Mouse (Mus musculus): Measurements from ENCODE around the gene Zfp316. TPM values are rescaled to one million over a fixed set of nuclear protein-coding genes. Genes with fewer than 3 reads are reported as not detected.

The Zfp316 gene
- polyA plus RNA-seq, 1 experiment: 1.5 TPM

DNA sequence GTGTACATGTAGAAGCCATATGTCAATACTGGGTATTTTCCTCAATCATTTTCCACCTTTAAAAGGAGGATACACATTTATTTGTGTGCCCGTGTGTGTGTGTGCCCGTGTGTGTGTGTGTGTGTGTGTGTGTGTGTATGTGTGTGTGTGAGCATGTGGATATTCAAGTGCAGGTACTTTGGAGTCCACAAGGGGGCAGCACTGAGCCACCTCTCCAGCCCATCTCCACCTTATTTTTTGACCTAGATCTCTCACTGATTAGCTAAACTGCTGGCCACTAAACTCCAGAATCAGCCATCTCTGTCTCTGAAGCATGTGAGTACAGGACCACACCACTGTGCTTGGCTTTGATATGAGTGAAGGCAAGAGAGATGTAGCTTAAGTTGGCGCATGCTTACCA lies 25.0 kb upstream of the Zfp316 start:
- H3K4me3 ChIP-seq (ENCODE audit: insufficient read depth, low read depth, low read length): no peak overlapping the region
- peaks cover 3% of the 10 kb centered on the region; the same call in 1 of the 2 replicates for H3K4me1 ChIP-seq (ENCODE audit: control insufficient read depth, insufficient read depth, insufficient read length, low read length)
- H3K27ac ChIP-seq (replicated peaks; ENCODE audit: low read depth, low read length): no peak overlapping the region

DNA sequence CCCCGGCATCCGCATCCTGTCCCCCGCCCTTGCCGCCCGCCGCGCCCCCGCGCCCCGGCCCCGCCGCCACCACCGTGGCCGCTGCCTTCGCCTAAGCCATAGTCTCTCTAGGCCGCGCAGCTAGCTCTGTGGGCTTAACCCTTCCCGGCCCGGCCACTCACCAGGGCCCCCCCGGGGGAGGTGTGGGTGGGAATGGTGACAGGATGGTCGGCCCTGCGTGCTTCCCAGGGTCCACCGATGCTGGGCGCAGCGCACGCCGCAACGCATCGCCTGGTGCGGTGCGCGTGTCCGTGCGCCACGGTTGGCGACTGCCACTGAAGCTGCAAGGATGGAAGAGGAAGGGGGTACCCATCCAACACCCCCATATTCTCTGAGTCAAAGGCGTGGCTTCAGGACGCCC lies 23.6 kb upstream of the Zfp316 start, which contains the start of gene Zfp853:
Zfp853 (minus strand) TSS at position 220 of the 400 bp plus-strand sequence.
- H3K27ac ChIP-seq (replicated peaks; ENCODE audit: low read depth, low read length): no peak within 1 kb of the TSS
- peak within 1 kb of the TSS; percentile 39 for H3K4me3 ChIP-seq (ENCODE audit: insufficient read depth, low read depth, low read length)
- peaks cover 3% of the 10 kb centered on the region; the same call in 1 of the 2 replicates for H3K4me1 ChIP-seq (ENCODE audit: control insufficient read depth, insufficient read depth, insufficient read length, low read length)

GRCm38 (mm10) chr5:143292879-143293278 lies 23.1 kb upstream of the Zfp316 start:
- Histone ChIP-seq H3K4me1 (ENCODE audit: control insufficient read depth, insufficient read depth, insufficient read length, low read length) (peaks cover 3% of the 10 kb centered on the region; the same call in 1 of the 2 replicates), H3K4me3 (ENCODE audit: insufficient read depth, low read depth, low read length) (no peak overlapping the region), H3K27ac (replicated peaks; ENCODE audit: low read depth, low read length) (no peak overlapping the region)

GRCm38 (mm10) chr5:143289299-143289698 lies 19.5 kb upstream of the Zfp316 start:
- H3K4me1 ChIP-seq (ENCODE audit: control insufficient read depth, insufficient read depth, insufficient read length, low read length): peaks cover 3% of the 10 kb centered on the region; the same call in 1 of the 2 replicates
- no peak overlapping the region for H3K4me3 ChIP-seq (ENCODE audit: insufficient read depth, low read depth, low read length)
- H3K27ac ChIP-seq (replicated peaks; ENCODE audit: low read depth, low read length): no peak overlapping the region

- H3K4me3 ChIP-seq (ENCODE audit: insufficient read depth, low read depth, low read length): peak overlapping the region; percentile 32
- H3K27ac ChIP-seq (replicated peaks; ENCODE audit: low read depth, low read length): no peak overlapping the region
- H3K4me1 ChIP-seq (ENCODE audit: control insufficient read depth, insufficient read depth, insufficient read length, low read length): 0 out of 2 replicates have a peak, but pooled peaks cover 1% of the 10 kb centered on the region
Observed at GRCm38 (mm10) chr5:143288378-143288911, 18.6 kb upstream of the Zfp316 start.

- no peaks in the 10 kb centered on the region for H3K4me1 ChIP-seq (ENCODE audit: control insufficient read depth, insufficient read depth, insufficient read length, low read length)
- H3K27ac ChIP-seq (replicated peaks; ENCODE audit: low read depth, low read length): no peak overlapping the region
- H3K4me3 ChIP-seq (ENCODE audit: insufficient read depth, low read depth, low read length): peak overlapping the region; percentile 32
Observed at GRCm38 (mm10) chr5:143287774-143288328, 18.0 kb upstream of the Zfp316 start.

DNA sequence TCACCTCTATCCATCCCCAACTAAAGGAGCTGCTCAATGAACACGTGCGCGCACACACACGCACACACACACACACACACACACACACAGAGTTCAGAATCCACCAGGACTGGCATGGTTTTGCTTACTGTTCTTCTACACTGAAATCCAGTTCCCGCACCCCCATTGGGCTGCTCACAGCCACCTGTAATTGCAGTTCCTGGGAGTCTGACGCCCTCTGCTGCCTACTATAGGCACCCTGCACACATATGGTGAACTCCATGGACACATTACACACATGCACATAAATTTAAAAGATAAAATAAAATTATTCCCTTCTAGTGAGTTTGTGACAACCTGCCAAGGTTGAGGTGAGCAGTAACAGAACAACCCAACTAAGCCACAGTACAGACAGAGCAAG lies 14.9 kb upstream of the Zfp316 start:
- Histone ChIP-seq H3K4me3 (ENCODE audit: insufficient read depth, low read depth, low read length) (no peak overlapping the region), H3K4me1 (ENCODE audit: control insufficient read depth, insufficient read depth, insufficient read length, low read length) (no peaks in the 10 kb centered on the region), H3K27ac (replicated peaks; ENCODE audit: low read depth, low read length) (no peak overlapping the region)

DNA sequence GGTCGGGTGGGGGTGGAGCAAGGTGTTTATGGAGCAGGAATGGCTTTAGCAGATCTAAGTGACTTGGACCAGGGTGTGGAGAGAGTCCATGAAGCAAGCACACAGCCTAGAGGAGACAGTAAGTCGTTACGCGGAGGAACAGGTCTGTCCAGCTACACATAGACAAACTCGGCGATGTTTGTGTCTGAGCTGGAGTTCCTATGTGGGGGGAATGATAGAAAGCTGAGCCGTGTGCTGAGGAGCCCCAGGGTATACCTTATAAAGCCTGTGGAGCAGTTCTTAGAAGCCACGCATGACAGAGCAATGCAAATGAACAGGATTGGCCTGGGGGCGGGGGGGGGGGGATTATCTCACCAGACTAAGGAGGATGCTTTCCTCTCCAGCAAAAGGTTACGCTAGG lies 9.4 kb upstream of the Zfp316 start:
- Histone ChIP-seq H3K4me3 (ENCODE audit: insufficient read depth, low read depth, low read length) (no peak overlapping the region), H3K4me1 (ENCODE audit: control insufficient read depth, insufficient read depth, insufficient read length, low read length) (no peaks in the 10 kb centered on the region), H3K27ac (replicated peaks; ENCODE audit: low read depth, low read length) (no peak overlapping the region)

DNA sequence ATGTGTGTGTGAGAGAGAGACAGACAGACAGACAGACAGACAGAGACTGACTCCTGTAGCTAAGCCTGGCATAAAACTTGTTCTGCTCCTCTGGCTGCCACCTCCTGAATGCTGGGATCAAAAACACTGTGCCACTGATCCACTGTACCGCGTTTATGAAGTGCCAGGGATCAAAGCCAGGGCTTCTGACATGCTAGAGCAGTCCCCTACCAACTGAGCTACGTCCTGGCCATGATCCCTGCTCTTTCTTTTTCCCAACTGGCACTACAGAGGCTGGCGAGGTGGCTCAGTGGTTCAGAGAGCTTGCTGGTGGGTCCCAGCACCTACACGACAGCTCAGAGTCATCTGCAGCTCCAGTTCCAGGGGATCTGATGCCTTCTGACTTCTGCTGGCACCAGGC lies 5.9 kb upstream of the Zfp316 start:
- Histone ChIP-seq H3K4me3 (ENCODE audit: insufficient read depth, low read depth, low read length) (no peak overlapping the region), H3K27ac (replicated peaks; ENCODE audit: low read depth, low read length) (no peak overlapping the region), H3K4me1 (ENCODE audit: control insufficient read depth, insufficient read depth, insufficient read length, low read length) (no peaks in the 10 kb centered on the region)

DNA sequence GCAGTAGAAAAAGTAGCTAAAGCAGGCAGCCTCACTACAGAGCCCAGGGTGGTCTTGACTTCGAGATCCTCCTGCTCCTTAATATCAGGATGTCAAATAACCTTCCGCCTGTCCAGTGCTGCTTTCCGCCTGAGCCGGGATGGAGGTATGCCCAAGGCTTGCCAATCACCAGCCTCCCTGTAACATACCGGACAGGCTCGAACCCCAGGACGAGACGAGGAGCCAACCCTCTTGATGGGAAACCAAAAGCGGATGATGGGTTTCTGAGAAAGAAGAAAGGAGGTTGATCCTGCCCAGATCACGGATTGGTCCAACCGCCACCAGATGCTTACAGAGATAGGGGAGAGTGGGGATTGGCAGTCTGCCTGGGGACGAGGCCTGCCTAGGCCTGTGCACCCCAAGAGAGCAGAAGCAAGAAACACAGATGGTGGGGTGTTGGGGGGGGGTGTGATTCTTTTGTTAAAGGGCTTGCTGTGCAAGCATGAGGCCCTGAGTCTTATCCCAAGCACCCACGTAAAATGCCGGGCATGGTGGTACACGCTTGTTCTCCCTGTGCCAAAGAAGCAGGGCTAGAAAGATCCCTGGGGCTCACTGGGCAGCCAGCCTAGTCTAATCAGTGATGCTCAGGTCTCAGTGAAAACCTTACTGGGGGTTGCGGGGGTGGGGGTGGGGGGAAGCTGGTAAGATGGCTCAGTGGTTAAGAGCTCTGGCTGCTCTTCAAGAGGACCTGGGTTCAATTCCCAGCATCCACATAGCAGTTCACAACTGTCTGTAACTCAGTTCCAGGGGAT lies 2.9 kb upstream of the Zfp316 start:
- no peak overlapping the region for H3K27ac ChIP-seq (replicated peaks; ENCODE audit: low read depth, low read length)
- H3K4me1 ChIP-seq (ENCODE audit: control insufficient read depth, insufficient read depth, insufficient read length, low read length): no peaks in the 10 kb centered on the region
- no peak overlapping the region for H3K4me3 ChIP-seq (ENCODE audit: insufficient read depth, low read depth, low read length)

GRCm38 (mm10) chr5:143272108-143272507 lies 2.3 kb upstream of the Zfp316 start:
- no peaks in the 10 kb centered on the region for H3K4me1 ChIP-seq (ENCODE audit: control insufficient read depth, insufficient read depth, insufficient read length, low read length)
- H3K27ac ChIP-seq (replicated peaks; ENCODE audit: low read depth, low read length): no peak overlapping the region
- H3K4me3 ChIP-seq (ENCODE audit: insufficient read depth, low read depth, low read length): no peak overlapping the region

- Histone ChIP-seq H3K27ac (replicated peaks; ENCODE audit: low read depth, low read length) (no peak overlapping the region), H3K4me3 (ENCODE audit: insufficient read depth, low read depth, low read length) (no peak overlapping the region), H3K4me1 (ENCODE audit: control insufficient read depth, insufficient read depth, insufficient read length, low read length) (no peaks in the 10 kb centered on the region)
Observed at GRCm38 (mm10) chr5:143271642-143272041, 1.8 kb upstream of the Zfp316 start.

DNA sequence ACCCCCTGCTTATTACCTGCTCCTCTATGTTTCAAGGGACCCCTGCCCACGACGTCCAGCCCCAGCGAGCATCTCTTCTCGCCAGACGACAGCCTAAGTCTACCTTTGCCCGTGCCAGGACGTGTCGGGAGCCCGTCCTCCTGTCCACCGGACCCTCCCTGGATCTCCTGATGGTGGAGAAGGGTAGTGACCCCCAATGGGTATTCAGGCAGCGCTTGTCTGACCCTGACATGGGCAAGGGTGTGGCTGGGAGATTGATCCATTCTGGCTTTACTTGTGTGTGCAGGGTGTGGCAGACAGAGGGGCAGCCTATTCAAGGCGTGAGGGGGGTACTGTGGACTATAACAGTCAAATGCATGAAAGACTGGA lies 313 bp upstream of the Zfp316 start:
- Histone ChIP-seq H3K27ac (replicated peaks; ENCODE audit: low read depth, low read length) (no peak overlapping the region), H3K4me3 (ENCODE audit: insufficient read depth, low read depth, low read length) (peak overlapping the region; percentile 69), H3K4me1 (ENCODE audit: control insufficient read depth, insufficient read depth, insufficient read length, low read length) (no peaks in the 10 kb centered on the region)

DNA sequence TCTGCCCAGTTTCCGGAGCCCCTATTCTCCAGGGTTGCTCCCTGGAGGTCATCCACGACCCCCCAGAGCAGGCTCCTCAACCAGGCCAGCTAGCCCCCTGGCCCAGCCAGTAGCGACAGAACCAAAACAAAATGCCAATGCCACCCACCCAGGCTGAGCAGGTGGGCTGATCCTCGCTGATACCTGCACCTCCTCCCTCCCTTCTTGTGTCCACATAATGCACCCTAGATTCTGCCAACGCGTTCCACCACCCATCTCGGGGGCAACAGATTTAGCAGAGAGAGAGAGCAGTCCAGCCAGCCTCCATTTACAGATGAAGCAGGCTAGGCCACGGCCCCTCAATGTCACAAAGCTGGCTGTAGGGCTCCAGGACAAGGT lies 848 bp downstream of the Zfp316 start:
- Histone ChIP-seq H3K4me1 (ENCODE audit: control insufficient read depth, insufficient read depth, insufficient read length, low read length) (no peaks in the 10 kb centered on the region), H3K27ac (replicated peaks; ENCODE audit: low read depth, low read length) (no peak overlapping the region), H3K4me3 (ENCODE audit: insufficient read depth, low read depth, low read length) (peak overlapping the region; percentile 69)

DNA sequence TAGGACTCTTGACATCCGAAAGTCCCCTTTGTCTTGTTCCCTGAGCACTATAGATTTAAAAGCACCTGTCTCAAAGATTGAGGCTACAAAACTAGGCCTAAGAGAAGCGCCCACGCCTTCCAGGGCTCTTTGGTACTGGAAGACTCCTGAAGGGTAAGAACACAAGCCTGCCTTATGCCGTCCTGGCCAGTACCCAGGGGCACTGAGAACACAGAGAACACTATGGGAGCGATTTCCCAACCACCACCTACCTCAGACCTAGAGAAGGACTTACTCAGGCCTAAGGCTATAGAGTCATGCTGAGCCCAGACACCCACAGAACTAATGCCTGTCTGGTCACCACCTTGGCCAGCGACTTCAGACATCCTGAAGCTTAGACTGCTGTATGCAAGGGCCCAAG lies 3.0 kb downstream of the Zfp316 start:
- Histone ChIP-seq H3K4me1 (ENCODE audit: control insufficient read depth, insufficient read depth, insufficient read length, low read length) (no peaks in the 10 kb centered on the region), H3K27ac (replicated peaks; ENCODE audit: low read depth, low read length) (no peak overlapping the region), H3K4me3 (ENCODE audit: insufficient read depth, low read depth, low read length) (no peak overlapping the region)

DNA sequence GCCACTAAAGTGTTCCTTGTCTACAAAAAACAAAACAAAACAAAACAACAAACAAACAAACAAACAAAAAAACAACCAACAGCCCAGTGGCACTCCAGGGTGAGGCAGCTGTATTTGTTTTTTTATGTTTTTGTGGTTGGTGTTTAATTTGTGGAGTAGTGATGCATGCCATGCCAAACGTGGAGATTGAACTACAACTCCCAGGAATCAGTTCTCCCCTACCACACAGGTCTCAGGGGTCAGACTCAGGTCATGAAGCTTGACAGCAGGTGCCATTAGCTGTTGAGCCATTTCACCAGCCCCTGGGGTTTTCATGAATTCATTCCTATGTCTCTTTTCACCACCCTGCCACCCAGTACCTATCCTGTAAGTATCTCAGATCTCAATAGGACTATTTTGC lies 4.4 kb downstream of the Zfp316 start:
- no peaks in the 10 kb centered on the region for H3K4me1 ChIP-seq (ENCODE audit: control insufficient read depth, insufficient read depth, insufficient read length, low read length)
- no peak overlapping the region for H3K4me3 ChIP-seq (ENCODE audit: insufficient read depth, low read depth, low read length)
- no peak overlapping the region for H3K27ac ChIP-seq (replicated peaks; ENCODE audit: low read depth, low read length)

All from brown adipose tissue, adult 24 weeks (tissue).